Mouse (Mus musculus) brain, embryonic 14.5 days (tissue): ENCODE measurements around the gene Tarbp2.

Experiments used
- CTCF ChIP-seq: fragments of 200-500 bp; IDR thresholded peaks from 2 replicates; pipeline ENCODE4 v1.5.1; 2012; ENCODE audit warnings: inconsistent platforms, mild to moderate bottlenecking, moderate library complexity, borderline replicate concordance; ENCODE audit not compliant: insufficient read depth, insufficient read length; ENCODE audit errors: extremely low read depth
- POLR2A ChIP-seq: fragments of 200-500 bp; IDR thresholded peaks from 2 replicates; pipeline ENCODE4 v1.6.1; 2012; ENCODE audit warnings: mild to moderate bottlenecking, inconsistent platforms, borderline replicate concordance; ENCODE audit not compliant: poor library complexity, insufficient read depth, insufficient read length, severe bottlenecking; ENCODE audit errors: extremely low read depth

DNA sequence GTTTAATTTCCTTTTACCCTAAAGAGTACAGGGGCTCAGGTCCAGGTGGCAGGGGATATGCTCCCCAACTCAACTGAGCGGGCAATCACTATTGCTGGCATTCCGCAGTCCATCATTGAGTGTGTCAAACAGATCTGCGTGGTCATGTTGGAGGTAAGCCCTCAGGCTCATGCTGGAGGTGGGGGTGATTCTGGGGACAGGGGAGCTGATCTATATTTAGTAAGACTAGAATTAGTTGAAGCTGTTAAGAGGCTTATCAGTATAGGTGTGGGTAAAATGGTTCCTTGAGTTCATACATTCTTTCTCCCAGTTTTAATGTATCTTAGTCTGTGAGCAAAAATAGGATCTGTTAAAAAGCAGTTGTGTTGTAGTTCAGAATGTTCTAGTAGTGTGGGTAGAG lies 34.9 kb upstream of the Tarbp2 start:
- TF ChIP-seq CTCF, result no peak
- no peak for TF ChIP-seq POLR2A
